Mouse (Mus musculus): ENCODE measurements around the gene Glb1l3.
"Not testable (repeated sequence)": the region's sequence is repeated elsewhere in the genome, so short reads cannot be mapped to it uniquely, and the experiment has no call there.

Glb1l3 gene

DNA sequence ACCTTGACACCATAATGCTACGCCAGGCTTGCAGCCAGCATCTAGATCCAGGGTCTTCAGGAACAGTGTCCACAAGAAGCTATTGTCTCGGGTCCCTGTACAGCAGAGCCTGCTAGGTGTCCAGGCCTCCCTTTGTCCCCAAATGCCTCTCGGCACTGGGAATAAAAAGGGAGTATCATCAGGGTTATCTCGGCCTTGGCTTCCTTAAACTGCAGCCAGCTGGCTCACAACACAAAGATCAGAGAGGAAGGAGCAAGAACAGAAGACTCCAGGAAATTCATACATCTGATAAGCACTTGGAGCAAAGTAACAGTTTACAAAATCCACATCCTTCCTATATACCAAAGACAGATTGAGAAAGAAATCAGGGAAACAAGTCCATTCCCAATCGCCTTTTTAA is at the start of gene Glb1l3:
Glb1l3 (minus strand) TSS at position 140 of the 400 bp plus-strand sequence.
- DNase-seq: no peak

DNA sequence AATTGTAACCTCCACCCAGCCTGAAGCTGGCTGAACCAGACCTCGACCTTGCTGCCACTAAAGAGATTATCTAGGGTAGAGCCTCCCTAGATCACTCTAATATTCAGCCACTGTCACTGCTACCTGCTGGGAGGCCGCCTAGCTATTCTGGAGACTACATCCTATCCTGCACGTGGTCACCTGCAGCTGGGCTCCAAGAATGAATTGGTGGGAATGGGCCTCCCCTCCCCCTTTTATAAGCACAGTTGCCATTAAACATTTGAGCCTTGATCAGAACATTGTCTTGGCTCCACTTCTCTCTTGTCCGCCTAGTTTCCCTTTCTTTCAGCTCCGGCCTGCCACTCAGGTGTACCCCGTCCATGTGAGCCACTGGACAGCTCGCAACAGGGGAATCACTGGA is 9.2 kb upstream of the Glb1l3 start:
- DNase-seq: not testable (repeated sequence)

DNA sequence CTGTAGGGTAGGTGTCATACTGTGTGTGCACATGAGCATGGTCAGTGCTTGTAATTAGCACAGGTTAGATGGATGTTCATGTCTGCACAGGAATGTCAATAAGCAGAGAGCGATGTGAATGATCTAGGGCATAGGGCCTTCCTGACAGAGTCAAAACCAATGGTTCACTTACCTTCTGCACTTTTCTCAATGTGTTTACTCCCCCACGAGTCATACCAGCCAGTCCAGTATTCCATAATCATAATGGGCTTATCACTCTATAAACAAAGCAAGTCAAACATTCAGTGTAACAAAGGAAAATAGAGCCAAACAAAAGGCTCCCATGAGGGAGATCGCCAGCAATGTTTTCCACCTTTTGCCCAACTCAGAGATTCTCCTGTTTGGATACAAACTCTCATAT is 29.6 kb downstream of the Glb1l3 start:
- DNase-seq: no peak

DNA sequence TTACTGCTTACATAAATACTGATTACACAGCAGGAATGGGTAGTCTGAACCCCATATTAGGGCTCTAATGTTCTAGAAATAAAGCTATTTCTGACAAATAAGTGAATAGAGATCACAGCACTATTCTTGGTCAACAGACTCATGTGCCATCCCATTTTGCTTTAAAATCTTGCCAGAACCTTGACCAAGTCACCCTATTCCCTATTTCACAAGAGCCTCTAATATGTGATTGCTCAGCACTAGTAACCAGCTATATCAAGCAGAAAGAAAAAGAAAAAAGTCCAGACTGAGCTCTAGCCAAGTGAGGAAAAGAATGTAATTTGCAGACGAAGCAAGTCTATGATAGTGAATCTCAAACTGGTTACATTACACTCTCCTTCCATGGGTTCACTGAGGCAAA is 40.7 kb downstream of the Glb1l3 start:
- no peak for DNase-seq

DNA sequence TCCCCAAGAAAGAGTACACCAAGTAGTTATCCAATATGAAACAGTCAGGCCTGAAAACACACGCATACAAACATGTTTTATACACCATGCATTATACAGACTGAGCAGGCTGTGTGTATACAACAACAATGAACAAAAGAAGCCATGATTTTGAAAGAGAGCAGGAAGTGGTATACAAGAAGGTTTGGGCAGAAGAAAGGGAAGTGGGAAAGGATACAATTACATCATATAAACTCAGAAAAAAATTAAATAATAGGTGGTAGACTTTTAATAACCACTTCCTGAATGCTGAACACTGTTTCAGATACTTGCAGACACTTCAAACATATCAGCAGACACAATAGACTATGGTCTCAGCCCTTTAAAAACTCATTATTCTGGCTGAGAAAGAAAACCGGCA is 52.0 kb downstream of the Glb1l3 start:
- no peak for DNase-seq

DNA sequence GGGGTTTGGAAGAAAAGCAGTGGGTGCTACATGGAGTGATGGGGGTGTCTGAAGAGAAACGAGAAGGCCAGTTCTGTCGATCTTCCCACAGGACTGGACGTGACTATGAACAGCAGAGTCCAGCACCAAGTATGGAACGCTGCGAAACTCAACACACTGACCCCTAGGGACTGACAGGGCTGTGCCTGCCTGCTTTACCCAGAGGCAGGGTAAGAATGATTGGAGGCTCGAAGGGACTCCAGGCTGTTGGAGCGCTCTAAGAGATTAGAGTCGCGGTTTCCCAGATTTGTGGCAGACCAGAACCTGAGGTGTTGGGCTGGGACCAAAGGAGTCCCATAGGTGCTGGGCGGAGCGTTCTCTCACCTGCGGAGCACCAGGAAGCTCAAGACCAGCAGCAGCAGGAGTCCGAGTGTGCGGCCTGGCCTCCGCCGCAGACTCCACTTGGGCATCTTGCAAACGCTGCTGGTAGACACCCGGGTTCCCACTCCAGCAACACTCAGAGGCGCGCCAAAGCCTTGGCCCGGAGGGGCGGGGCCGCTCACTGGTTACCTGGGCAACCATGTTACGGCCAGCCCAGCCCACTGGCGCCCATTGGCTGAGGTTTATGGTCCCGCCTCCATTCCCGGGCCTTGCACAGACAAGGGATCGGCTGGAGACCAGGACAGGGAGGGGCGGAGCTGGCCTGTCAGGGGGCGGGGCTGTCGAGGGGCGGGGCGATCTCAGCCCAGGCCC is 54.6 kb downstream of the Glb1l3 start, which contains the start of gene Glb1l2:
Glb1l2 (minus strand) TSS at position 534 of the 732 bp plus-strand sequence.
- DNase-seq: peak; percentile 98

DNA sequence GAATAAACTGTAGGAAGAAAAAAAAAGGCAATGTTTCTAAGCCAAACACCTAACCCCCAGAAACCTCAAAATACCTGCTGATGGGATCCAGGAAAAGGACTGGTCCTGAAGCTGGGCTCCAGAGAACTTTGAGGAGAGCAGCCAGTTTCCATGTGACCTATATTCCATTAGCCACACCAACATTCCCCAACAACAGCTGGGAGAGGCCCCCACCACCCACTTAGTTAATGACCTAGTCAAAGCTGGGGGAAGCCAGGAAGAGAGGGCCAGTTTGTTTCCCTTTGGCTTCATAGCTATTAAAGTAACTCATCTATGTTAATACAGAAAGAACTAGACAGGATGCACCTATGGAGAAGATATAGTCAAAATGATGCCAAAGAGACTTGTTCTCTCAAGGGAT is 56.4 kb downstream of the Glb1l3 start:
- peak; percentile 67 for DNase-seq

DNA sequence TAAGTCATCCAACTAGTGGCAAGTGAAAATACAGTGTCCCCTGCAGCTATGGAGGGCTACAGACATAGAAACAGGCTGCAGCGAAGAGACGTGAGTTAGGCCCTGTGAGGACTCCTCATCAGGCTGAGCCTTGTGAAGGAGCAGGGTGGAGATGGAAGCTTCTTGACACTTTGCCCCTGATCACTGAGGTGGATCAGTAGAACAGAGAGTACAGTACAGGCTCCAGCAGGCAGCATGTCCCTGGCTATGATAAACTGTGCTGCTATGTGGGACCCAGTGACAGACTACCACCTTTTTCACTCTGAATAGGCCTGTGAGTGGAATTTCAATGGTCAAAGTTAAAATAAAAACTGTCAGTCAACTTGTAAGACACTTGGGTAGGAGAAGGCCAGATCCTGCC is 60.3 kb downstream of the Glb1l3 start:
- no peak for DNase-seq

DNA sequence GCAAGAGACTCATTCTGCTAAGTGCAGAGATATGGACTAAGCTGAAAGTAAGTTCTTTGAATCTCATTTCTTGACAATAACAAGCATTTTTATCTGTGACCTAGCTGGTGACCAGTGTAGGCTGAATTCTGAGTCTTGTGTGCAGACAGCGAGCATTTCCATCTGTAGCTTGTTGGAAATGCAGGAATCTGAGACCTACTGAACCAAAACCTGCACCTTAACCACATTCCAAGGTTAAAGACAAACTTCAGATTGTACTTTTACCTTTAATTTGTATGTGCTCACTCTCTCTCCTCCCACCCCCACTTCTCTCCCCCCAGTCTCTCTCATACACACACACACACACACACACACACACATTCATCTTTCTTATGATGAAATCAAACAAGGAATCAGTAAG is 62.0 kb downstream of the Glb1l3 start:
- no peak for DNase-seq

DNA sequence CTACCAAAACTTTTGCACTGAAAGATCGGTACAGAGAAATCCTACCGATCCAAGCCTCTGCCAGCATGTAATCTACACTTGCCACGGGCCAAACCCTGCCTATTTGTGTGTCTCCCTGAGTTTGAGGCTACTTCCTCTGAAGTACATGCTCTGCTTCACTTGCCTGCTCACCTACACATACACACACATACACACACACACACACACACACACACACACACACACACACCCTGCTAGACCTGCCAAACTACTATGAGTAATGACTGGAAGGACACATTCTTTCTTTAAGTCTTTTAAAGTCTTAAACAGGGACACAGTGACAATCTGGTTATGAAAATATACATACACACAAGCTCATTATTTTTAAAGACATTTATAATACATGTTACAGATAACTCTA is 62.5 kb downstream of the Glb1l3 start:
- DNase-seq: no peak

DNA sequence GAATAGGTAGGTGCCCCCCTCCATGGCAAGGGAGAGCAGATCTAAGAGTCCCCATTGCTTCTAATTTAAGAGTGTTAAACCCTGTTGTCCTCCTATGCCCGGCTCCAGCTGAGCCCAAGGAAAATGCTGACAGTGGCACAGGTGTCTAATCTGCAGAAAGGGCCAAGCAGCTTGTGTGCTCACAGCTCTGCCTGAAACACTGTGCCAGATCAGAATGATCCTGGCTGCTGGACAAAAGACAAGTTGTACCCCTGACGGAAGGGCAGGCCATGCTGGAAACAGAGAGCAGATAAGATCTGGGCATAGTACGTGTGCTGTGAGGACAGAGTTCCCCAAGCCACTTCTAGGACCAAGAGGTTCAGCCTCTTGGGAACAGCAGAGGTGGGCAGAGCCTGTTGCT is 67.9 kb downstream of the Glb1l3 start:
- DNase-seq: no peak

DNA sequence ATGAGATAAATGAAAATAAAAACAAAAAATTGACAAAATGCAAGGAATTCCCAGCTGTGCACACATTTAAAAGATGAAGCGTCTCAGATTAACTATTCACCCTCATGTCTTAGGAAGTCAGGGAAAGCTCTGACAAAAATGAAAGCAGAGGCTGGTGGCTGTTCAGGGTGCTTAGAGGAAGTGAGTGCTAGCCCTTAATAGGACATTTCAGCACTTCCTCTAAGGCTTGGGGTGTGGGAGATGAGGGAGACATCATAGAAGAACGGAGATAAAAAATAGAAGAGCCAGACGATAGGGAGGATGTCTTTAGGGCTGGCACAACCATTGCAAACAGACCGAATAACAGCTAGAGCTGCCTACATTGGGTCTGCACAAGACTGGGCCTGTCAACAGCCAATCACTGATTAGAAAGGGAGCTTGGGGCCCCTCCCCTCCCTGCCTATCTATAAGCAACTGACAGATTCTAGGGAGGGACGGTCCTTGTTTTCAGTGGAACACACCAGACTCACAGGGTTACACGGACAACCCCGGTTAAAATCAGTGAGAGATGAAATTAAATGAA is 77.2 kb downstream of the Glb1l3 start:
- DNase-seq: peak; percentile 18

DNA sequence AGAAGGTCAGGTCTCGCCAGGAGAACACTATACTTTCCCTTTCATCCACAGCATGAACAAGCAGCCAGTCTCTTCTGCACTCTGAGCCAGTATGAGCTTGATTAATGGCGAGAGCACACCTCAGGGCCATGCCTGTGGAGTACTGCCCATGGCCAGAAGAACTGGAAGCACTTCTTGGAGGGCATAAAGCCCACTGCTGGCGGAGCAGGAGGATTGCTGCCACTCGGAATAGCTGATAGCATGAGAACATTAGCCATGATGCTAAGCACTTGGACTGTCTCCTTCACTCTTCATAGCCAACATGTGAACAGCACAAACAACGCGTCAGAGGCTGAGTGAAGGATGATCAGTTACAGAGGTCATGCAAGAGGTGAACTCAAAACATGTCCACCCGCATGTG is 82.3 kb downstream of the Glb1l3 start:
- no peak for DNase-seq

DNA sequence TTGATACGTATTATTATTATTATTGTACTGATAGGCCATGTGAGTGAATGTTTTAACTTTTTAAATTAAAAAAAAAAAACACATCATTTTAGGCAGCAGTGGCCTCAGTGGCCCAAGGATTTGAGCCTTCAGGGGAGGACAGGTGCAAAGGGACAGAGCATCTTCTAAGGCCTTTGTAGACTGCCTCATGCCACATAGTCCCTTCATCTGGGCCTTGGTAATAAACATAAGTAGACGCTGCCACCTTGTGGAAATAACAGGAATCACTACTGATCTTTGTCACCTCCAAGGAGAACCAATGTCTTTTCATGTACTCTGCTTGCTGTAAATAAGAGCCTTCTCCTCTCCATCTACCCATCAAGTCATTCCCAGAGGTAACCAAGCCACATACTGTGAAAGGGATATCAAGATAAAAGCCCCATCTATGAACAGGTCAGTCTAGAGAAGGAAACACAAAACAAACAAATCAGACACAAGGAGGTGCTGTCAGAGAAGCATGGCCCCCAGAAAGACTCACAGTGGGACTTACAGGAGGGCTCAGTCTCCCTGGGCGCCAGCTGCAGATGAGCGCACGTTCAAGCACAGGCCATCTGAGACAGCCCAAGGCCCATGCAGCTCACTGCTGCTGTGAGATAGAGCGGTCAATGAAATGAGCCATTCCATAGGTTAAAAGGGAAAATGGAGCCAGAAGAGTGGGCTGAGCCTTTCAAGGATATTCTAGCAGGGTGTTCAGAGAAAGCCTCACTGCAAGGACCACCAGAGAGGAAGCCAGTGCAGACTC is 84.4 kb downstream of the Glb1l3 start:
- peak; percentile 77 for DNase-seq

DNA sequence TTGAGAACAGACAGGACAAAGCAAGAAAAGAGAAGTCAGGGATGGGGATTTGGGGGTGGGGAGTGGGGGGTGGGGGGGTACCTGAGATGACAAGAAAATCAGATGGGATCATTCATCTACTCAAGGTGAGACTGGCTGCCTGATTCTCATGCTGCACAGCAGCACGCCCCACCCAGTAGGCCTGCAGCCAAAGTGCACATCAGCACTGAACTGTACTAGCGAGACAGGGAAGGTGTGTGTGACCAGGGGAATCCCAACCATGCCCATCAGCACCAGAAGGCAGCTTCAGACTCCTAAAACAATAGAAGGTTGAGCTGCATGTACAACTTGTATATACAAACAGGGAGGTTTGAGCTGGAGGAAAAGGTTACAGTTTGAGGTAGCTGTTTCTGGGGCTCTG is 85.0 kb downstream of the Glb1l3 start:
- no peak for DNase-seq

DNA sequence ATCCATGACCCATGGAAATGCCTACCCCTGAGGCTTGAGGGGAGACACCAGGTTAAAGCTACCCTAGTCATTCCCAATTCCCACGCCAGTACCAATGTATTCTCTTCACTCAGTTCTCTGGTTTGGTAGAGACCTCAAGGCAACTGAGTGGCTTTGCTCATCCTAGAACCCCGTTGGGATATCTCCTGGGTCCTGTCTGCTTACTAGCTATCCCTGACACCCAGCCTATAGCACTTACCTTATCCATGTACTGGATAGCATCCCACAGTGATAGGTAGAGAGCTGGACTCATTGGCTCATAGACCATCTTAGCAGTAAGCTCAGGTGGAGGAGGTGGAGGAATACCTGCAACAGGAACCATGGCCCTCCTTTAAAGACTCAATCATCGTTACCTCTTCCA is 92.5 kb downstream of the Glb1l3 start:
- no peak for DNase-seq
